Mouse (Mus musculus) liver, embryonic 16.5 days (tissue): ENCODE measurements around the gene Casp8ap2. TPM values are rescaled to one million over a fixed set of nuclear protein-coding genes. Genes with fewer than 3 reads are reported as not detected.

Experiments
- ATAC-seq: fragments of 200-750 bp; cut with Nextera tagmentation; 2 replicates; pipeline ENCODE4 v1.8.0; 2017; ENCODE audit warnings: low read depth, mild to moderate bottlenecking, moderate number of reproducible peaks, moderate library complexity
- H3K27ac ChIP-seq: fragments of 300-500 bp; sonication (generic); 2 replicates; pipeline ENCODE4 v1.5.1; 2014; ENCODE audit warnings: mild to moderate bottlenecking, low read length
- H3K27me3 ChIP-seq: fragments of 300-500 bp; sonication (generic); 2 replicates; pipeline ENCODE4 v1.6.1; 2014; ENCODE audit warnings: low read depth, low read length, mixed read lengths; ENCODE audit not compliant: control insufficient read depth, insufficient read depth
- H3K36me3 ChIP-seq: fragments of 300-500 bp; sonication (generic); 2 replicates; pipeline ENCODE4 v1.6.1; 2014; ENCODE audit warnings: mild to moderate bottlenecking; ENCODE audit not compliant: control insufficient read depth, insufficient read depth
- H3K4me1 ChIP-seq: fragments of 300-500 bp; sonication (generic); 2 replicates; pipeline ENCODE4 v1.6.1; 2014; ENCODE audit warnings: low read depth, low read length, mixed read lengths; ENCODE audit not compliant: control insufficient read depth
- H3K4me2 ChIP-seq: fragments of 300-500 bp; sonication (generic); 2 replicates; pipeline ENCODE4 v1.6.1; 2014; ENCODE audit warnings: low read depth, low read length, mixed read lengths
- H3K4me3 ChIP-seq: fragments of 300-500 bp; sonication (generic); 2 replicates; pipeline ENCODE4 v1.5.1; 2014; ENCODE audit warnings: low read depth, mild to moderate bottlenecking, low read length
- H3K9ac ChIP-seq: fragments of 300-500 bp; sonication (generic); 2 replicates; pipeline ENCODE4 v1.6.1; 2014; ENCODE audit warnings: low read depth, low read length
- H3K9me3 ChIP-seq: fragments of 300-500 bp; sonication (generic); replicated peaks from 2 replicates; pipeline ENCODE4 v1.6.1; 2016; ENCODE audit warnings: low read length; ENCODE audit not compliant: control insufficient read depth
- WGBS: fragments of 180-500 bp; shearing (Covaris S2); extraction: QIAGEN DNeasy Blood & Tissue Kit; methylation state at CpG from one replicate; pipeline ENCODE4 v1.1.7; 2014; ENCODE audit not compliant: insufficient replicate concordance; 5-methylcytosine and 5-hydroxymethylcytosine counted together
- polyA plus RNA-seq: library from polyadenylated mRNA; unstranded; fragments of >200 nt; fragmentation: Nextera tagmentation; extraction: Ambion mirVana; gene quantifications from 2 replicates; pipeline ENCODE4 v1.2.1, GENCODE M21; 2015

Casp8ap2 gene
- polyA plus RNA-seq, 1 experiment from 2014 or later: 20.8 TPM

DNA sequence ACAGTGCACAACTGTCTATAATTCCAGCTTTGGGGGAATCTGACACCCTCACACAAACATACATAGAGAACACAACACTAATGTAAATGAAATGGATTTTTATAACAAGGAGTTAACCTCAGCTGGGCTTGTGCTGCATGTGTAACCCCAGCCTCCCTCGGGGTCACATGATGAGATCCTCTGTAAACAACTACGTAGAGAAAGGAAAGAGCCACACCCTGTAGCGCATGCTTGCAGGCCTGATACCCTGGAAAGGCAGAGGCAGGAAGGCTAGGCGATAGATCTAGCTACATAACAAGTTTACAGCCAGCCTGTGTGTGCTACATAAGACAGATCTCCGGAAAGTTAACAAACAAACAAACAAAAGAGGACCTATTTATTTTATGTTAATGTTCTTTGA, 36.4 kb downstream of the Casp8ap2 start:
- H3K36me3 ChIP-seq: peaks cover 20% of the 10 kb centered on the region
- H3K4me2 ChIP-seq: no peak overlapping the region
- no peaks in the 10 kb centered on the region; the same call in 1 of the 2 replicates for H3K4me1 ChIP-seq
- no peaks in the 10 kb centered on the region for H3K27me3 ChIP-seq
- H3K4me3 ChIP-seq: no peak overlapping the region
- no peaks in the 10 kb centered on the region for H3K9me3 ChIP-seq
- H3K27ac ChIP-seq: no peak overlapping the region
- 46% methylated on average over 5 of the region's 5 CpGs for WGBS
- no peak overlapping the region for H3K9ac ChIP-seq
- 0 out of 2 replicates have a peak, but pooled peaks have one; percentile 53 for ATAC-seq

DNA sequence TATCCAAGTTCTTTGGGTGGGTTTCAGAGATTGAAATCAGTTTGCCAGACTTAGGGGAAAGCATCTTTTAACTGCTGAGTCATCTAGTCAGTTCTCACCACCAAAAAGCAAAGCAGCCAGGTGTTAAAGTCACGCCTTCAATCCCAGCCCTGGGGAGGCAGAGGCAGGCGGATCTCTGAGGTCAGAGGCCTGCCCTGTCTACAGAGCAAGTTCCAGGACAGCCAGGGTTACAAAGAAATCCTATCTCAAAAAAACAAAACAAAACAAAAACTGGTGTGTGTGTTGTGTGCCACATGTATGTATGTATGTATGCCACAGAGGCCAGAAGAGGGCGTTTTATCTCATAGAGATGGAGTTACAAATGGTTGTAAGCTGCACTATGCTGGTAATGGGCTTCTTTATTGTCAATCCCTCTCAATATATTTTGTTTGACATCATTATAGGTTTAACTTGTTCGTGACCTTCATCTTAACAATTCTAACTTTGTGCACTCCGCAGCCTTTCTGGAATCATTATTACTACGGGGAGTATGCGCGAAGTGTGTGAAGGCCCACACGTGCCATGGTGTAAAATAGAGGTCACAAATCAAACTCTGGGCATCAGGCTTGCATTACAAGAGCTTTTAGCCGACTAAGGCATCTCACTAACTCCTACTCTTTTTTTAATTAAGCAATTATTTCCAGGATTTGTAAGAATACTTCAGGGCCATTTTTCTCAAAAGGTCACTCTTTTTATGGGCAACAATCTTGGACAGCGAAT, 41.1 kb downstream of the Casp8ap2 start:
- Histone ChIP-seq H3K36me3 (peaks cover 7% of the 10 kb centered on the region), H3K4me2 (peak overlapping the region; percentile 74), H3K27me3 (no peaks in the 10 kb centered on the region), H3K9me3 (no peaks in the 10 kb centered on the region), H3K4me3 (peak overlapping the region; percentile 71), H3K4me1 (peaks cover 7% of the 10 kb centered on the region), H3K27ac (peak overlapping the region; percentile 61), H3K9ac (peak overlapping the region; percentile 34)
- ATAC-seq: no peak
- WGBS: 55% methylated on average over 11 of the region's 11 CpGs

DNA sequence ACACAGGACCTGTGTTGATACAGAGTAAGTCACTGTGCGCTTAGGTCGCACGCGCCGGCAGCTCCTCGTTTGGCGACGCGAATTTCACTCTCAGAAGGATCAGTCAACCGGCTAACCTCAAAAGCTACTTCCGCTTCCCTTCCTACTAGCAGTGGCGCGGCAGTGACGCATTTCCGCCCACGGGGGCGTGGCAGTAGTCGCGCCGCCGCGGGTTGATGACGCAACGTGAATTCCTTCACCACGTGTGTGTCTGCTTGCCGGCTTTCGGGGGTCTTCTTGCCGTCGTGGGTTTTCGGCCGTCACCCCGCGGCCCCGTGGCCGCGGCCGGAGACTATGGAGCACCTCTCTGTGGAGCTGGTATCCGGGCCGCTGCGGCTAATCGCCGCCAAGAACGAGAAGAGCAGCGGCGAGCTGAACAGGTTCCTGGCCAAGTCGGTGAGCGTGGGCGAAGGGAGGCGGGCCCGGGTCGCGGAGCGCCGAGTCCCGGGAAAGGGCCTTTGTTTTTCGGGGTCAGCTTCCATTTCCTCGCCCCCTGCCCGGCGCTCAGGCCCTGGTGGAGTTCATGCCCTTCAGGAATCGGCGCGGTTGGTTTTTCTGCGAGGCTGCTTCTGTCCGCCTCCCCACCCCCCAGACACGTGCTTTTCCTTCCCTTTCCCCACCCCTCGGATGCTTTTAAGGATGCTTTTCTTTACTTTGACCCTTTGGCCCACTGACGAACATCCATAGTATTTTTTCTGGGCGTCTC, 41.8 kb downstream of the Casp8ap2 start, which contains the start of gene Mdn1:
Gene Mdn1 (plus strand): TSS at position 202 of the 745 bp plus-strand sequence.
- WGBS: under 1% methylated on average over 68 of the region's 68 CpGs
- Histone ChIP-seq H3K9ac (peak within 1 kb of the TSS; percentile 69), H3K36me3 (peaks cover 7% of the 10 kb centered on the region), H3K4me3 (peak within 1 kb of the TSS; percentile 71), H3K27ac (peak within 1 kb of the TSS; percentile 61), H3K9me3 (no peaks in the 10 kb centered on the region), H3K4me1 (peaks cover 7% of the 10 kb centered on the region), H3K27me3 (no peaks in the 10 kb centered on the region), H3K4me2 (peak within 1 kb of the TSS; percentile 74)
- peak; percentile 88 for ATAC-seq

DNA sequence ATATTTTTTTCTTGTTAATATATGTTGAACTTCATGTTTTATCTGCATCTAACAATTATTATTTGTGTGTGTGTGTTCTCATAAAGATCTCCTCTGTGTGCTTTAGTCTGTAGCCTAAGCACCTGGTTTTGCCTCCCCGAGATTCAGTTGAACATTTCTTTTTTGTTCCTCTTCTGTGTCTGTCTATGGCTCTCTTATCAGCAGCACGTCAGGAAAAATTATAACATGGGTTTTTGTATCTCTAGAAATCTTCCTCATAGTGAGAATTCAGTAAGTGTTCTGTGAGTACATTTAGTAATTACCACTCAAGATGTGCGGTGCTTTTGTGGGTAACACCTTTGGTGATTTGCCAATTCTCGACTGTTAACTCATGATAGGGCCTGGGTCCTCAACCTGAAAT, 50.6 kb downstream of the Casp8ap2 start:
- 60% methylated on average over 4 of the region's 4 CpGs for WGBS
- H3K9ac ChIP-seq: no peak overlapping the region
- no peaks in the 10 kb centered on the region for H3K9me3 ChIP-seq
- peaks cover 7% of the 10 kb centered on the region for H3K36me3 ChIP-seq
- no peaks in the 10 kb centered on the region for H3K27me3 ChIP-seq
- H3K4me3 ChIP-seq: no peak overlapping the region
- H3K4me2 ChIP-seq: no peak overlapping the region
- no peak overlapping the region for H3K27ac ChIP-seq
- H3K4me1 ChIP-seq: no peaks in the 10 kb centered on the region
- ATAC-seq: no peak

DNA sequence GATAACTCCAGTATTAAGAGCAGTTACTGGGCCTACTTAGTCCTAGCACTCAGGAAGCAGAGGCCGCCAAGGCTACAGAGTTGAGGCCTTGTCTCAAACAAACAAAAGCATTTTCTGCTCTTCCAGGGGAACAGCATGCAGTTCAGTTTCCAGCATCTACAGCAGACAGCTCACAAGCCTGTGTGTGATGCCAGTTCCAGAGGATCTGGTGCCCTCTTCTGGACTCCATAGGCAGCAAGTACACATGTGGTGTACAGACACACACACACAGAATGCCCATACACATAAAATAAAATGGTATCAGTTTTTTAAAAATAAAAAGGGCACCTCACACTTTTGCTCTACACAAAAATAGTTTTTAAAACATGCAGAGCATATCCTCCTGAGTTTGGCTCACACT, 53.0 kb downstream of the Casp8ap2 start:
- Histone ChIP-seq H3K27ac (no peak overlapping the region), H3K4me3 (no peak overlapping the region), H3K4me1 (no peaks in the 10 kb centered on the region), H3K36me3 (peaks cover 9% of the 10 kb centered on the region), H3K27me3 (no peaks in the 10 kb centered on the region), H3K9me3 (no peaks in the 10 kb centered on the region), H3K4me2 (no peak overlapping the region), H3K9ac (no peak overlapping the region)
- 74% methylated on average over 1 of the region's 1 CpGs for WGBS
- ATAC-seq: no peak

DNA sequence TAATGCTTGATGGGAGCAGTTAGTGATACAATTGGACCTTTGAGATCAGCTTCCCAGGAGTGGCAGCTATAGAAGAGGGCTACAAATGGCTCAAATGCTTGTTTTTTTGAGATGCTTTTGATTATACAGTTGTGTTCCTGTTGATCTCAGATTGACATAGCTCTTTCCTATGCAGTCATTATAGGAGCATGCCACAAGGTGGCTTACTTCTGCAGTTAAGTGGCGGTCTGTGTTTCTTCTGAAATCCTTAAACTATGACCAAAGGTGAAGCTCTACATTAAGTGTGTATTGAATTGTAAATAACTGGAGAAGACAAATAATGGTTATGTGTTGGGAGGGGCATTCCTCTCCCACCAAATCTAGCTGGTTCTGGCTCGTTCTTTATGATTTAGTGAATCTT, 54.6 kb downstream of the Casp8ap2 start:
- Histone ChIP-seq H3K9ac (no peak overlapping the region), H3K27me3 (no peaks in the 10 kb centered on the region), H3K36me3 (peaks cover 6% of the 10 kb centered on the region; the same call in 1 of the 2 replicates), H3K9me3 (no peaks in the 10 kb centered on the region), H3K4me1 (no peaks in the 10 kb centered on the region), H3K4me3 (no peak overlapping the region), H3K4me2 (no peak overlapping the region), H3K27ac (no peak overlapping the region)
- no peak for ATAC-seq
- 71% methylated on average over 2 of the region's 2 CpGs for WGBS

DNA sequence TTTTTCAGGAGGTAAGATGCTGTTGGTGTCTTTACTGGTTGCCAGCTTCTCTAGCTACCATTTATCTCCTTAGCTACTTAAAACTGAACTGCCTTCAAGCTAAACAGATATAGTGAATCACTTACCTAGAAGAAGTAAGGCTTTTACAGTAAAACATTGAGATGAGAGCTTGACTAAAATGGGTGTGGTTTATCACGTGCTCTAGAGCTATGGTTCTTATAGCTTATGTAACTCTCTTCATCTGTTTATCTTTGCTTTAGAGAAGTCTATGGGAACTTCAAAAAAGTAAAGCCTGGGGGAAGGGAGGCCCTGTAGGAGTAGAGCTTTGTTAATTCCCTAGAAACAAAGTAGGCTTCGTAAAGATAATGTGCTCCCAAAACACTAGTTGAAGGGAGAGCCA, 58.8 kb downstream of the Casp8ap2 start:
- ATAC-seq: no peak
- H3K4me1 ChIP-seq: no peaks in the 10 kb centered on the region
- H3K9me3 ChIP-seq: no peaks in the 10 kb centered on the region
- WGBS: 61% methylated on average over 2 of the region's 2 CpGs
- no peak overlapping the region for H3K9ac ChIP-seq
- peaks cover 2% of the 10 kb centered on the region for H3K36me3 ChIP-seq
- no peak overlapping the region for H3K4me3 ChIP-seq
- no peak overlapping the region for H3K27ac ChIP-seq
- no peak overlapping the region for H3K4me2 ChIP-seq
- H3K27me3 ChIP-seq: no peaks in the 10 kb centered on the region

DNA sequence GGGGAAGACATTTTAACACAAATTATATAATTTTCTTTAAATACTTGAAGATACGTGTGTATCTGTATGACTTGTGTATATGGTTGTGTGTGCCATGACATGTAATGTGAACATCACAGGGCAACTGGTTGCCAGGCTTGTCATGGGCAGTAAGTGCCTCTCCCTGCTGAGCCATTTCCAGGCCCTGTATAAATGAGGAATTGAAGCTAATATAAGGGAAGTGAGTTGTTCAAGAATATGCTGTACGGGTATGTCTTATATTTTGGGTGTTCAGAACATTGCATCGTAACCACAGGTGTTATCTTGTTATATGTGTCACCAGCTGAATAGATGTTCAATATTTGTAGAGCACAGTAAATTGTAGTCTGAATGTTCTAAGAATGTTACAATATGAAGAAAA, 62.2 kb downstream of the Casp8ap2 start:
- Histone ChIP-seq H3K9me3 (no peaks in the 10 kb centered on the region), H3K9ac (no peak overlapping the region), H3K4me2 (no peak overlapping the region), H3K4me1 (no peaks in the 10 kb centered on the region), H3K36me3 (no peaks in the 10 kb centered on the region; the same call in 1 of the 2 replicates), H3K27ac (no peak overlapping the region), H3K27me3 (no peaks in the 10 kb centered on the region), H3K4me3 (no peak overlapping the region)
- no peak for ATAC-seq
- WGBS: 68% methylated on average over 3 of the region's 3 CpGs

DNA sequence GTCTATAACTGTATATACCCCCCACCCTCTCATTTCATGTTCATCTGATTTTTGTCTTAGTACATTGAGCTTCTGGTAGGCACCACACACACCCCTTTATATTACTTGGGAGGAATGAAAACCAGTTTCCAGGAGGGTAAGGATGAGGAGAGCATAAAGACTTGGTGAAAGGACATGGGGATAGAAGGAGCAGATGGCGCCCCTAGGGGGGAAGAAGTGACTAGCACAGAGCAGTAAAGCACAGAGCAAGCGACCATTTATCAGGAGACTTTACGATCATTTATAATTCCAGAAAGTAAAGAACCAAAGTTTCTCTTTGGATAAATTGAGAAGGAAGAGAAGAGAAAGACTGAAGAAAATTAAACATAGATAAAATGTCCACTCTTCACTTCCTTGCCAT, 65.6 kb downstream of the Casp8ap2 start:
- Histone ChIP-seq H3K27me3 (no peaks in the 10 kb centered on the region), H3K4me1 (no peaks in the 10 kb centered on the region), H3K27ac (no peak overlapping the region), H3K36me3 (no peaks in the 10 kb centered on the region; the same call in 1 of the 2 replicates), H3K4me3 (no peak overlapping the region), H3K4me2 (no peak overlapping the region), H3K9ac (no peak overlapping the region), H3K9me3 (no peaks in the 10 kb centered on the region)
- 70% methylated on average over 3 of the region's 3 CpGs for WGBS
- ATAC-seq: no peak
